Mouse (Mus musculus) limb, embryonic 14.5 days (tissue): ENCODE results near the gene Serpina6. TPM values are rescaled to one million over a fixed set of nuclear protein-coding genes. Genes with fewer than 3 reads are reported as not detected.
A peak's percentile ranks its signal among the peaks of the same experiment; 100 is the strongest.

Experiments used
- ATAC-seq: fragments of 200-750 bp; cut with Nextera tagmentation; 2 replicates; pipeline ENCODE4 v1.8.0; 2017; ENCODE audit warnings: low read depth, moderate number of reproducible peaks, moderate TSS enrichment; ENCODE audit not compliant: low FRiP score
- DNase-seq: peaks from one replicate; pipeline ENCODE4 v3.0.0-alpha.2; 2015; ENCODE audit warnings: low spot score
- H3K27ac ChIP-seq: fragments of 300-500 bp; sonication (generic); replicated peaks from 2 replicates; pipeline ENCODE4 v1.5.1; 2014; ENCODE audit warnings: low read depth, mild to moderate bottlenecking, low read length, moderate library complexity, mixed read lengths
- H3K27me3 ChIP-seq: fragments of 300-500 bp; sonication (generic); 2 replicates; pipeline ENCODE4 v1.6.1; 2014; ENCODE audit warnings: low read length, mixed read lengths; ENCODE audit not compliant: control insufficient read depth, insufficient read depth
- H3K36me3 ChIP-seq: fragments of 300-500 bp; sonication (generic); 2 replicates; pipeline ENCODE4 v1.6.1; 2014; ENCODE audit warnings: mild to moderate bottlenecking, low read length, moderate library complexity, mixed read lengths; ENCODE audit not compliant: control insufficient read depth, insufficient read depth
- H3K4me1 ChIP-seq: fragments of 300-500 bp; sonication (generic); 2 replicates; pipeline ENCODE4 v1.6.1; 2014; ENCODE audit warnings: antibody characterized with exemption, low read length, mixed read lengths; ENCODE audit not compliant: control insufficient read depth, insufficient read depth
- H3K4me2 ChIP-seq: fragments of 300-500 bp; sonication (generic); replicated peaks from 2 replicates; pipeline ENCODE4 v1.6.1; 2014; ENCODE audit warnings: low read depth, mild to moderate bottlenecking, low read length, moderate library complexity; ENCODE audit not compliant: severe bottlenecking
- H3K4me3 ChIP-seq: fragments of 300-500 bp; sonication (generic); replicated peaks from 2 replicates; pipeline ENCODE4 v1.5.1; 2014; ENCODE audit warnings: low read length
- H3K9ac ChIP-seq: fragments of 300-500 bp; sonication (generic); 2 replicates; pipeline ENCODE4 v1.6.1; 2014; ENCODE audit warnings: mild to moderate bottlenecking, low read depth, low read length, moderate library complexity; ENCODE audit not compliant: severe bottlenecking
- H3K9me3 ChIP-seq: fragments of 300-500 bp; sonication (generic); 2 replicates; pipeline ENCODE4 v1.6.1; 2016; ENCODE audit warnings: low read length; ENCODE audit not compliant: control insufficient read depth
- POLR2A ChIP-seq: fragments of 200-500 bp; IDR thresholded peaks from 2 replicates; pipeline ENCODE4 v1.8.0; 2012; ENCODE audit warnings: inconsistent platforms, mild to moderate bottlenecking, moderate library complexity, borderline replicate concordance; ENCODE audit not compliant: insufficient read depth, insufficient read length; ENCODE audit errors: extremely low read depth
- WGBS: fragments of 180-500 bp; shearing (Covaris S2); extraction: QIAGEN DNeasy Blood & Tissue Kit; methylation state at CpG from one replicate; pipeline ENCODE4 v1.1.7; 2014; 5-methylcytosine and 5-hydroxymethylcytosine counted together
- polyA plus RNA-seq, 2 experiments: library from polyadenylated mRNA; depleted of rRNA in 1 of 2; stranded (reverse) in 1 of 2; unstranded in 1 of 2; fragments of >200 nt; fragmentation: Nextera tagmentation in 1 of 2; extraction: Ambion mirVana in 1 of 2; gene quantifications; 2 replicates each; pipeline versions ENCODE4 v1.2.1 to v1.2.3; 2012 to 2014

The Serpina6 gene
- polyA plus RNA-seq, 2 experiments = 0.34 TPM; not detected in 1

DNA sequence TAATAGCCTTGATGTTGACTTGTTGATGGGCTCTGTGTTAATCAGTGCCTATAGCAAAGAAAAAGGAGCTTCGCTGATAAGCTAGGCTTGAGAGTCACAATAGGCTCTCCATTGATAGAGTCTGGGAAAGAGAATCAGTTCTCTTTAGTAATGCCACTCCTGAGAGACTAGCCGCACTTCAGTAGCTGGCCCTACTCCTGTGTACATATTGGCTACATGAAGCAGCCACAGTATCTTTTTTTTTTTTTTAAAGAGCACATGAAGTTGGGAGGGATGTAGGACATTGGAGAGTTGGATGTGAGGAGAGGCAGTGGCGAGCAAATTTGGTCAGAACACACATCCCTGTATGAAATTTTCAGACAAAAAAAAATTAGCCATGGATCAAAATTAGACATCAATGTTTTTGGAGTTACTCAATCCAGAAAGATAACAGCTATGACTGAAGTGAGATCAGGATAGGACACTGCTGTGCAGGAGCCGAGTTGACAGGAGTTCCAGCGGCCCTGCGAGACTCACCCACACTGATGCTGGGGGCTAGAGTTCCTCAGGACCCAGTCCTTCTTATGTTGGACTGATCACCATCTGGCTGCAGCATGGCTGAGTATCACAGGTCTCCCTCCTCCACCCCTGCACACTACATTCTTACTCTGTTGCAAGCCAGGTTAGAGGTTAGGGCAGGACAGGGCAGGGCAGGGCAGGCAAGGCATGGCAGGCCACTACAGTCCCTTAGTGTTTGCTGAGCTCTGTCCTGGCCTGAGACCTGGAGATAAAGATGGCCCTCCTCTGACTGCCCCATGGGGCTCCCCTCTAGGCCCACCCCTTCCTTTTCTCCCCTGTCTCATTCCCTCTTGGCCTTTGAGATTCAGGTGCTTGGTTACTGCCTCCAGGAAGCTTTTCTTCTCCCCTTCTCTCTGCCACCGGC is 1.6 kb downstream of the Serpina6 start:
- WGBS = 85% methylated on average over 7 of the region's 7 CpGs
- no peak overlapping the region for H3K4me3 ChIP-seq
- no peak for TF ChIP-seq POLR2A
- ATAC-seq (no peak), DNase-seq (no peak)
- no peaks in the 10 kb centered on the region for H3K27me3 ChIP-seq
- H3K9me3 ChIP-seq = no peaks in the 10 kb centered on the region
- H3K27ac ChIP-seq = no peak overlapping the region
- no peaks in the 10 kb centered on the region for H3K4me1 ChIP-seq
- no peaks in the 10 kb centered on the region for H3K36me3 ChIP-seq
- H3K4me2 ChIP-seq = no peak overlapping the region
- H3K9ac ChIP-seq = no peak overlapping the region

DNA sequence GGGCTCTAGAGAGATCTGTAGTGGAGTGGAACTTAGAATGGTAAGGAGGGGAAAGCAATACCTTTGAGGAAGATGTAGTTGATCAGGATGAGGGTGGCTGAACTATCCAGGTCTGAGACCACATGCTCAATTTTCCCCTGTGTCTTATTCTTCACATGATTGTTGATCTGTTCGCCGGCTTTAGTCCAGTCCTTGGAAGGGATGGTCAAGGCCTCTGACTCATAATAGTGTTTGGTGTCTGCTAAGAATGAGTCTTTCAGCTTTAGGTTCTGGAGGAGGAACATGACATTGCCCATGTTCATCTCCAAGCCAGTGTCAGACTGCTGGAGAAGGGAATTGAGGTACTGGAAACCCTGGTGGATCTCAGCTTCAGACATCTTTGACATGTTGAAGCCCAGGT is 3.2 kb downstream of the Serpina6 start:
- H3K27me3 ChIP-seq = no peaks in the 10 kb centered on the region
- ATAC-seq = no peak
- H3K4me2 ChIP-seq = no peak overlapping the region
- no peaks in the 10 kb centered on the region for H3K36me3 ChIP-seq
- no peak overlapping the region for H3K4me3 ChIP-seq
- WGBS = 93% methylated on average over 2 of the region's 2 CpGs
- no peak for DNase-seq
- no peak for TF ChIP-seq POLR2A
- H3K4me1 ChIP-seq = no peaks in the 10 kb centered on the region
- no peak overlapping the region for H3K9ac ChIP-seq
- H3K27ac ChIP-seq = no peak overlapping the region
- H3K9me3 ChIP-seq = no peaks in the 10 kb centered on the region; the same call in 1 of the 2 replicates

DNA sequence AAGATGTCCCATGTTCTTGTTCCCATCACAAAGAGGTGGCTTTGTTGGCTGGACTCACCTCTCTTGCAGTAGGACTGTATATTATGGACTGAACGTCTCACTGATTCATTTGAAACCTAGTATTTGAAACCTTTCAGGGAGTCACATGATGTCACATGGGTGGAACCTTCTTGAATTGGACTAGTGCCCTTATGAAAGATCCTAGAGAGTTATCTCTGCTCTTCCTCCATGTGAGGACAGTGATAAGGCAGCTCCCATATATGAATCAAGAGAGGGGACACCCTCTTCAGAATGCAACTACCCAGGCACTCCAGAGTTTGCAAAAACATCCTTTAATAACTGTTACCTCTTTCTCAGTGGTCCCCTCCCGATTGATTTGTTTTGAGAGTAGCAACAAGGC is 10.7 kb downstream of the Serpina6 start:
- H3K4me1 ChIP-seq = no peaks in the 10 kb centered on the region
- ATAC-seq = no peak
- no peak overlapping the region for H3K4me2 ChIP-seq
- H3K9ac ChIP-seq = no peak overlapping the region
- no peaks in the 10 kb centered on the region for H3K27me3 ChIP-seq
- TF ChIP-seq POLR2A = no peak
- H3K4me3 ChIP-seq = no peak overlapping the region
- 69% methylated on average over 2 of the region's 2 CpGs for WGBS
- H3K9me3 ChIP-seq = no peaks in the 10 kb centered on the region; the same call in 1 of the 2 replicates
- H3K36me3 ChIP-seq = no peaks in the 10 kb centered on the region
- no peak for DNase-seq
- no peak overlapping the region for H3K27ac ChIP-seq

DNA sequence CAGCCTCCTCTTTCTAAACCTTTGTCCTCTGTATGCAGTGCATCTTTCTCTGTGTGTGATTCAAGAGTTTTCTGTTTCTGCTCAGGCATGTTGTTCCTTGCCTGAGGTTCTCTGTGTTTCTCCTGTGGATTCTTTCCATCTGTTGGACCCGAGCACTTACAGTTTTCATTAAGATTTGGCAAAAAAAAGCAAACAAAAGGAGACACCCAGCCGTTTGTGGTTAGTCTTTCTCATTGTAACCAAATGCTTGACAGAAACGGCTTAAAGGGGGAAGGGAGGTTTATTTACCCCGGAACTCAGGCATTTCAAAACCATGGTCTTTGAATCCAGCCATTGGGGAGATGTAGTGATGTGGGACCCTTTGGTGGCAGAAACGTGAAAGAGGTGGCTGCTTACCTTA is 12.4 kb downstream of the Serpina6 start:
- Histone ChIP-seq H3K9me3 (no peaks in the 10 kb centered on the region), H3K4me2 (no peak overlapping the region), H3K27ac (no peak overlapping the region), H3K4me3 (no peak overlapping the region), H3K4me1 (no peaks in the 10 kb centered on the region), H3K27me3 (no peaks in the 10 kb centered on the region), H3K9ac (no peak overlapping the region), H3K36me3 (no peaks in the 10 kb centered on the region)
- 33% methylated on average over 5 of the region's 5 CpGs for WGBS
- TF ChIP-seq POLR2A = no peak
- DNase-seq (peak; percentile 4), ATAC-seq (no peak)

DNA sequence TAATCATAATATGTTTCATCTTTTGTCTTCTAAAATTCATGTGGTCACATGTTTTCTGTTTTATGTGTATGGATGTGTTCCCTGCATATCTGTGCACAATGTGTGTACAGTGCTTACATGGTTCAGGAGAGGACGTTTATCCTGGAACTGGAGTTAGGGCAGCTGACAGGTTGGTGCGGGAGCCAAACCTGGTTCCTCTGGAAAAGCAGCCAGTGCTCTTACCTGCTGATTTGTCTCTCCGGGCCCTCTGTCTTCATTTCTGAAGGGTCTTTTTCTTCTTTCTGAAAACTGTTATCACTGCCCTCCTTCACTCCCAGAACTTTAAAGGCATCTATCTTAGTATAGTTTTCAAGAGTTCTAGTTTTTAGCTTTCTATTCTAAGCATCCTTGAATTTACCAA is 13.2 kb downstream of the Serpina6 start:
- 77% methylated on average over 3 of the region's 3 CpGs for WGBS
- H3K4me3 ChIP-seq = no peak overlapping the region
- H3K4me2 ChIP-seq = no peak overlapping the region
- no peak for ATAC-seq
- no peaks in the 10 kb centered on the region for H3K4me1 ChIP-seq
- H3K9ac ChIP-seq = no peak overlapping the region
- no peaks in the 10 kb centered on the region for H3K27me3 ChIP-seq
- DNase-seq = no peak
- H3K9me3 ChIP-seq = no peaks in the 10 kb centered on the region
- no peak for TF ChIP-seq POLR2A
- H3K27ac ChIP-seq = no peak overlapping the region
- H3K36me3 ChIP-seq = no peaks in the 10 kb centered on the region
